Mouse (Mus musculus): Measurements from ENCODE around the gene Icos. TPM values are rescaled to one million over a fixed set of nuclear protein-coding genes. Genes with fewer than 3 reads are reported as not detected.

Icos gene
- polyA plus RNA-seq, 1 experiment from 2014 or later, result not detected

DNA sequence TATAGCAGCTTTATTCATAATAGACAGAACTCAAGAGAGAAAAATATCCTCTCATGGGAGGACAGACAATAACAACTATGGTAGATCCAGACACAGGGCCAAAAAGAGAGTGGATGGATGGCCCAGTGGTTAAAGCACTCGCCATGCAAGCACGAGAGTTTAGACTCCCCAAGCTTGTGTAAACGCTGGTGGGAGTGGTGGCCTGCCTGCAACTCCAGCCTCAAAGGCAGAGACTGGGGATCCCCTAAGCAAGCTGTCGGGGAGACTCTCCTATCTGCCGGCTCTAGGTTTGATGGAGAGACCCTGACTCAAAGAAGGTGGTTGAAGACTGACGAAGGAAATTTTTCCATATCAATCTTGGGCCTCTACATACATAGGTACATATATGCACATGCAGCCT, 21.5 kb upstream of the Icos start:
- Histone ChIP-seq H3K9me3 (ENCODE audit: control insufficient read depth, low read length) (no peaks in the 10 kb centered on the region), H3K4me1 (replicated peaks; ENCODE audit: control insufficient read depth, insufficient read depth, low read length) (no peaks in the 10 kb centered on the region), H3K4me2 (ENCODE audit: low read depth, low read length, severe bottlenecking) (no peak overlapping the region), H3K27ac (ENCODE audit: low read depth, low read length) (no peak overlapping the region), H3K4me3 (ENCODE audit: low read depth, low read length) (no peak overlapping the region), H3K9ac (ENCODE audit: low read length) (no peak overlapping the region), H3K36me3 (ENCODE audit: control insufficient read depth, insufficient read depth, low read length) (no peaks in the 10 kb centered on the region), H3K27me3 (ENCODE audit: control insufficient read depth, insufficient read depth, low read length) (no peaks in the 10 kb centered on the region)
- 81% methylated on average over 6 of the region's 6 CpGs for WGBS
- DNase-seq (ENCODE audit: low spot score), result no peak
- ATAC-seq (replicated peaks; ENCODE audit: low FRiP score), result no peak

DNA sequence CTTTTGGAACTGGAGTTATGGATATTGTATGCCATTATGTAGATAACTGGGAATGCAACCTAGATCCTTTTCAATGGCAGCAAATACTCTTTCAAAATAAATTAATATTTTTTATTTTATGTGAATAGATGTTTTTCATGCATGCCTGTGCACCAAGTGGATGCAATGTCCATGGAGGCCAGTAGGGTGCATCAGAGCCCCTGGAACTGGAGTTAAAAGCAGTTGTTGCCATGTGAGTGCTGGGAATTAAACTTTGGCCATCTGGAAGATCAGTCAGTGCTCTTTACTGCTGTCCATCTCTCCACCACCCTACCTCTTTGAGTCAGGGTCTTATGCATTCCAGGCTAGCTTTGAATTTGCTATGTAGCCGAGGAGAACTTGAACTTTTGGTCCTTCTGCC, 19.4 kb upstream of the Icos start:
- H3K27me3 ChIP-seq (ENCODE audit: control insufficient read depth, insufficient read depth, low read length), result no peaks in the 10 kb centered on the region
- no peaks in the 10 kb centered on the region for H3K9me3 ChIP-seq (ENCODE audit: control insufficient read depth, low read length)
- no peaks in the 10 kb centered on the region for H3K36me3 ChIP-seq (ENCODE audit: control insufficient read depth, insufficient read depth, low read length)
- DNase-seq (ENCODE audit: low spot score), result no peak
- H3K4me1 ChIP-seq (replicated peaks; ENCODE audit: control insufficient read depth, insufficient read depth, low read length), result no peaks in the 10 kb centered on the region
- no peak overlapping the region for H3K9ac ChIP-seq (ENCODE audit: low read length)
- H3K4me2 ChIP-seq (ENCODE audit: low read depth, low read length, severe bottlenecking), result no peak overlapping the region
- H3K27ac ChIP-seq (ENCODE audit: low read depth, low read length), result no peak overlapping the region
- ATAC-seq (replicated peaks; ENCODE audit: low FRiP score), result no peak
- H3K4me3 ChIP-seq (ENCODE audit: low read depth, low read length), result no peak overlapping the region
- 87% methylated on average over 1 of the region's 1 CpGs for WGBS

DNA sequence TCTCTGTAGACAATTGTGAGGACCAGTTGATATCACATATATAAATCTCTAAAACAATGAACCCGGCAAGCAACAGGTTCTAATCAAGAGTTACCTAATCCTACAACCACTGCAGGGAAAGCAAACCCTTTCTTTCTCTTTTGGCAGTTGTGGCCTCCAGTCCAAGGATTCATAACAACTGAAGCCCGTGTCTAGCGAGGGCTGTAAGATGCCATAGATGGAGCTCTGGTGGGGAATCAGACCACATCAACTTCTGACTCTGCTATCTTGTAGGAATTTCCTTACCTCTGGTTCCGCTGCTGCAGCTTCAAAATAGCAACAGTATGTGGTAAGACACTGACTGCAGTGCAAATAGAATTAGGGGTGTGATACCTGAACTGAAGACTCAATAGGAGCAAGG, 18.5 kb upstream of the Icos start:
- no peaks in the 10 kb centered on the region for H3K9me3 ChIP-seq (ENCODE audit: control insufficient read depth, low read length)
- H3K27ac ChIP-seq (ENCODE audit: low read depth, low read length), result no peak overlapping the region
- no peaks in the 10 kb centered on the region for H3K27me3 ChIP-seq (ENCODE audit: control insufficient read depth, insufficient read depth, low read length)
- H3K36me3 ChIP-seq (ENCODE audit: control insufficient read depth, insufficient read depth, low read length), result no peaks in the 10 kb centered on the region
- H3K4me3 ChIP-seq (ENCODE audit: low read depth, low read length), result no peak overlapping the region
- H3K4me2 ChIP-seq (ENCODE audit: low read depth, low read length, severe bottlenecking), result no peak overlapping the region
- ATAC-seq (replicated peaks; ENCODE audit: low FRiP score), result no peak
- no peak overlapping the region for H3K9ac ChIP-seq (ENCODE audit: low read length)
- H3K4me1 ChIP-seq (replicated peaks; ENCODE audit: control insufficient read depth, insufficient read depth, low read length), result no peaks in the 10 kb centered on the region
- DNase-seq (ENCODE audit: low spot score), result no peak
- WGBS, result 93% methylated on average over 4 of the region's 4 CpGs

DNA sequence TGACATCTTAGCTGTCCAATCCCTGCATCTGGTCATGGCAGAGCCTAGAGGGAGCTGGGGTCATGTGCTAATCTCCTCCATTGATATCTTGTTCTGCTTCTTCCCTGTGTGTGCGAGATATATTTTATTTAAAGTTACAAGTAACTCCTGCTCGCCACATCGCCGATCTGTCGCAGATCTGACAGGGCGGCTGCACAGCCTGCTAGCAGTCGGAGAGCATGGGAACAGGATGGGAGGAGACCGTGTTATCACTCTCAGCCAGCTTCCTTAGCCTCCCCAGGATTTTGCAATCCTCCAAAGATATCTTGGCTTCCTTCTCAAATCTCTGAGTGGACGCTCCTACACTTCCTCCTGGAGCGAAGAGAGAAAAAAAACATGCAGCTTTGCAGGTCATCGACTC, 17.3 kb upstream of the Icos start:
- Histone ChIP-seq H3K4me1 (replicated peaks; ENCODE audit: control insufficient read depth, insufficient read depth, low read length) (no peaks in the 10 kb centered on the region), H3K4me3 (ENCODE audit: low read depth, low read length) (no peak overlapping the region), H3K27ac (ENCODE audit: low read depth, low read length) (no peak overlapping the region), H3K4me2 (ENCODE audit: low read depth, low read length, severe bottlenecking) (no peak overlapping the region), H3K27me3 (ENCODE audit: control insufficient read depth, insufficient read depth, low read length) (no peaks in the 10 kb centered on the region), H3K9me3 (ENCODE audit: control insufficient read depth, low read length) (no peaks in the 10 kb centered on the region), H3K36me3 (ENCODE audit: control insufficient read depth, insufficient read depth, low read length) (no peaks in the 10 kb centered on the region), H3K9ac (ENCODE audit: low read length) (no peak overlapping the region)
- DNase-seq (ENCODE audit: low spot score), result no peak
- 87% methylated on average over 11 of the region's 11 CpGs for WGBS
- no peak for ATAC-seq (replicated peaks; ENCODE audit: low FRiP score)

DNA sequence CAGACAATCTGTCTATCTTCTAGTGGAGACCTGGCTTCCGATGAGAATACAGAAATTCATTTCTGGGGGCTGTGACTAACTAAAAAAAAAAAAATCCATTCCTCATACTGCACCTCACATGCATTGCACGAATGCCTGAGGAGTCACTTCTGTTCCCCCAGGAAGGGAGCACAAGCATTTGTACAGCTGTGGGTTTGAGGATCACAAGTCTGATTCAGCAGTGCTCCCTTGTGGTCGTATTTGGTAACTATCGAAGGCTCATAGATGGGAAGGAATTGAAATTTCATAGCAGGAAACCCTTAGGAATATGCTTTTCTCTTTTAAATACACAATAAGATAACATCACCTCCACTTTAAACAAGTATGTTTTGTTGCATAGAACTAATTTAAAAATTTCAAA, 16.6 kb upstream of the Icos start:
- no peaks in the 10 kb centered on the region for H3K27me3 ChIP-seq (ENCODE audit: control insufficient read depth, insufficient read depth, low read length)
- ATAC-seq (replicated peaks; ENCODE audit: low FRiP score), result no peak
- no peaks in the 10 kb centered on the region for H3K9me3 ChIP-seq (ENCODE audit: control insufficient read depth, low read length)
- no peak overlapping the region for H3K4me3 ChIP-seq (ENCODE audit: low read depth, low read length)
- no peak overlapping the region for H3K4me2 ChIP-seq (ENCODE audit: low read depth, low read length, severe bottlenecking)
- DNase-seq (ENCODE audit: low spot score), result peak; percentile 62
- H3K36me3 ChIP-seq (ENCODE audit: control insufficient read depth, insufficient read depth, low read length), result no peaks in the 10 kb centered on the region
- no peaks in the 10 kb centered on the region for H3K4me1 ChIP-seq (replicated peaks; ENCODE audit: control insufficient read depth, insufficient read depth, low read length)
- no peak overlapping the region for H3K27ac ChIP-seq (ENCODE audit: low read depth, low read length)
- no peak overlapping the region for H3K9ac ChIP-seq (ENCODE audit: low read length)
- 34% methylated on average over 4 of the region's 4 CpGs for WGBS

DNA sequence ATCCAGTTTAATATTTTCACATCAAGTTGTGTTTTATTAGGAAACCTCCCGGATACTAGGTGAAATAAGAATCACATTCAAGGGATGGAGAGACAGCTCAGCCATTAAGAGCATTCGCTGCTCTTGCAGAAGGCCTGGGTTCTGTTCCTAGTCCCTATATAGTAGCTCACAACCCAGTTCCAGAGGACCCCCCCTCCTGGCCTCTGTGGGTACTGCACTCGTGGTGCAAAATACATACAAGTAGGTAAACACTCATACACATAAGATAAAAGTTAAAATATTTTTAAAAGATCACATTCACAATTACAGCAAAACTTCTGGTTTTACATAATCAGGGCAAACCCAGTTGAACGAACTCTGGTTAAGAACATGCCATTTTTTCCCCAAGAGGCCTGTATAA, 15.6 kb upstream of the Icos start:
- H3K36me3 ChIP-seq (ENCODE audit: control insufficient read depth, insufficient read depth, low read length), result no peaks in the 10 kb centered on the region
- no peaks in the 10 kb centered on the region for H3K9me3 ChIP-seq (ENCODE audit: control insufficient read depth, low read length)
- DNase-seq (ENCODE audit: low spot score) (no peak), ATAC-seq (replicated peaks; ENCODE audit: low FRiP score) (no peak)
- H3K9ac ChIP-seq (ENCODE audit: low read length), result no peak overlapping the region
- H3K4me2 ChIP-seq (ENCODE audit: low read depth, low read length, severe bottlenecking), result no peak overlapping the region
- H3K4me3 ChIP-seq (ENCODE audit: low read depth, low read length), result no peak overlapping the region
- WGBS, result 94% methylated on average over 4 of the region's 4 CpGs
- no peak overlapping the region for H3K27ac ChIP-seq (ENCODE audit: low read depth, low read length)
- H3K4me1 ChIP-seq (replicated peaks; ENCODE audit: control insufficient read depth, insufficient read depth, low read length), result no peaks in the 10 kb centered on the region
- no peaks in the 10 kb centered on the region for H3K27me3 ChIP-seq (ENCODE audit: control insufficient read depth, insufficient read depth, low read length)

DNA sequence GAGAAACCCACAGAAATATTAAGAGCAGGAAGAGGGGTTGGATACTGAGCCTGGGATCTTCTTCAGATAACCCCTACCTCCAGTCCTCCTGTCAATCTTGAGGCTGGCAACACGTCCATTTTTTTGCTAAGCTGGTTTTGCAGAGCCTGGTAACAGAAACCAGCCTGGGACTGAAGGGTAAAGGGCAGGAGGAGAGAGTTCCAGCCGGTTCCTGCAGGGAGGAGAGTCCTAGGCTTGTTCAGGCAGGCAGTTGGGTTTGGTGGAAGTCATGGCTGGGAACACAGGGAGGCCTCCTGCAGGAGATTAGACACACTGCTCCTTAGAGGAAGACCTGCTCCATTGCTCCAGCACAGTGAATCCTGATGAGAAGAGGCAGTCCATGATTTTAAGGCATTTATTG, 10.2 kb upstream of the Icos start:
- Histone ChIP-seq H3K36me3 (ENCODE audit: control insufficient read depth, insufficient read depth, low read length) (no peaks in the 10 kb centered on the region), H3K9ac (ENCODE audit: low read length) (no peak overlapping the region), H3K9me3 (ENCODE audit: control insufficient read depth, low read length) (no peaks in the 10 kb centered on the region), H3K27me3 (ENCODE audit: control insufficient read depth, insufficient read depth, low read length) (no peaks in the 10 kb centered on the region), H3K4me3 (ENCODE audit: low read depth, low read length) (no peak overlapping the region), H3K4me2 (ENCODE audit: low read depth, low read length, severe bottlenecking) (no peak overlapping the region), H3K27ac (ENCODE audit: low read depth, low read length) (no peak overlapping the region), H3K4me1 (replicated peaks; ENCODE audit: control insufficient read depth, insufficient read depth, low read length) (no peaks in the 10 kb centered on the region)
- no peak for DNase-seq (ENCODE audit: low spot score)
- WGBS, result 31% methylated on average over 2 of the region's 2 CpGs
- ATAC-seq (replicated peaks; ENCODE audit: low FRiP score), result no peak

DNA sequence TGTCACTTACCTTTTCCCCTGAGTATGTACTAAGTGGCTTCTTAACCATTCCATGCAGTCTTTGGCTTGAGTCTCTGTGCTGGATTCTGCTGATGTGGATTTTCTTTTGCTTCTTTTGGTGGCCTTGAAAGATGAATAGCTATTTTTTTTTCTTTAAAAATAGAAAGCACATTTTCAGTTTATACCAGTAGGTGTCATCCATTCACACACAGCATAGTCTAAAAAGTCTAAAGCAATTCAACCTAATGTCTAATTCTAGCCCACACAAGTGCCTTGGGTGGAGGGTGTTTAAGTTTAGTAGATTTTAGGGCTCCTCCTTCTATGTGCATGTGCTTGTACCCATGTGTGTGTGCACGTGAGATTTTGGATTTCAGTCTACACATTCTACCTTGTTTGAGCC, 6.9 kb upstream of the Icos start:
- H3K4me1 ChIP-seq (replicated peaks; ENCODE audit: control insufficient read depth, insufficient read depth, low read length), result no peaks in the 10 kb centered on the region
- WGBS, result 80% methylated on average over 1 of the region's 1 CpGs
- no peaks in the 10 kb centered on the region for H3K9me3 ChIP-seq (ENCODE audit: control insufficient read depth, low read length)
- ATAC-seq (replicated peaks; ENCODE audit: low FRiP score) (no peak), DNase-seq (ENCODE audit: low spot score) (no peak)
- H3K36me3 ChIP-seq (ENCODE audit: control insufficient read depth, insufficient read depth, low read length), result no peaks in the 10 kb centered on the region
- H3K27ac ChIP-seq (ENCODE audit: low read depth, low read length), result no peak overlapping the region
- H3K4me3 ChIP-seq (ENCODE audit: low read depth, low read length), result no peak overlapping the region
- H3K4me2 ChIP-seq (ENCODE audit: low read depth, low read length, severe bottlenecking), result no peak overlapping the region
- no peak overlapping the region for H3K9ac ChIP-seq (ENCODE audit: low read length)
- H3K27me3 ChIP-seq (ENCODE audit: control insufficient read depth, insufficient read depth, low read length), result no peaks in the 10 kb centered on the region

DNA sequence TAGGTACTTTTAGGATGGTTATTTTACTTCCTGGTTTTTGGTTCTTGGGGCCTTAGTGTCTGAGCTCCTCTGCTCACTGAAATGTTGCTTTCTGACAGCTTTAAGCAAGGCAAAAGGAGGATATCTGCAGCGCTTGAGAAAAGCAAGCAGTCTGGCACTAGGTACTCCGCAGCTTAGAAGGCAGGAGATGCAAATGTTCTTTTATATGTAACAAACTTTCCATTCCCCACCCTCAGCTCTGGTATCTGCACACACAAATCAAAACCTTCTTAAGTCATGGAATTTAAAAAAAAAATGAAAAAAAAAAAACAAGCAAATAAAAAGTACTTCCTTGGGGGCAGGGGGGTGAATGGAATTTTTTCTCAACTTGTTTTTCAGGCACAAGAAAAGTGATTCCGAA, 3.5 kb upstream of the Icos start:
- DNase-seq (ENCODE audit: low spot score), result no peak
- H3K27me3 ChIP-seq (ENCODE audit: control insufficient read depth, insufficient read depth, low read length), result no peaks in the 10 kb centered on the region
- H3K27ac ChIP-seq (ENCODE audit: low read depth, low read length), result no peak overlapping the region
- ATAC-seq (replicated peaks; ENCODE audit: low FRiP score), result no peak
- 81% methylated on average over 3 of the region's 3 CpGs for WGBS
- H3K4me2 ChIP-seq (ENCODE audit: low read depth, low read length, severe bottlenecking), result no peak overlapping the region
- no peak overlapping the region for H3K9ac ChIP-seq (ENCODE audit: low read length)
- H3K36me3 ChIP-seq (ENCODE audit: control insufficient read depth, insufficient read depth, low read length), result no peaks in the 10 kb centered on the region
- H3K4me3 ChIP-seq (ENCODE audit: low read depth, low read length), result no peak overlapping the region
- no peaks in the 10 kb centered on the region for H3K9me3 ChIP-seq (ENCODE audit: control insufficient read depth, low read length)
- H3K4me1 ChIP-seq (replicated peaks; ENCODE audit: control insufficient read depth, insufficient read depth, low read length), result no peaks in the 10 kb centered on the region

All from forebrain, embryonic 11.5 days (tissue).